Mouse (Mus musculus): Measurements from ENCODE around the gene Tmprss9. TPM values are rescaled to one million over a fixed set of nuclear protein-coding genes. Genes with fewer than 3 reads are reported as not detected.

Gene Tmprss9
- total RNA-seq, 2 experiments from 2014 or later: 0.18 to 0.19 TPM

- no peak for DNase-seq (ENCODE audit: extremely low spot score in 1 of 2, low spot score in 2 of 2)
- TF ChIP-seq CTCF (IDR thresholded peaks at IDR 0.05): no peak
- Histone ChIP-seq H3K27ac (no peak overlapping the region), H3K4me3 (no peak overlapping the region)
- intact Hi-C loops (cut with DNase I): loop anchor here (5.0 kb wide), 1 partner anchor 168 kb away; no protein-coding TSS in a partner anchor
These were observed 42.0 kb upstream of the Tmprss9 start for GRCm38 (mm10) chr10:80829359-80830278.

- intact Hi-C loops (cut with DNase I): no loop called here
These were observed 40.5 kb upstream of the Tmprss9 start for GRCm38 (mm10) chr10:80831136-80831535.

GRCm38 (mm10) chr10:80832818-80833217 is 38.8 kb upstream of the Tmprss9 start:
- intact Hi-C loops (cut with DNase I): no loop called here
- Histone ChIP-seq H3K27ac (no peak overlapping the region), H3K4me3 (no peak overlapping the region)
- no peak for TF ChIP-seq CTCF (IDR thresholded peaks at IDR 0.05)
- no peak for DNase-seq (ENCODE audit: extremely low spot score in 1 of 2, low spot score in 2 of 2)

More at GRCm38 (mm10) chr10:80831136-80831535, 40.5 kb upstream of the Tmprss9 start:
- no peak for DNase-seq (ENCODE audit: extremely low spot score in 1 of 2, low spot score in 2 of 2)
- H3K27ac ChIP-seq: no peak overlapping the region
- TF ChIP-seq CTCF (IDR thresholded peaks at IDR 0.05): no peak
- H3K4me3 ChIP-seq: no peak overlapping the region

- intact Hi-C loops (cut with DNase I): no loop called here
- Histone ChIP-seq H3K27ac (no peak overlapping the region), H3K4me3 (no peak overlapping the region)
- TF ChIP-seq CTCF (IDR thresholded peaks at IDR 0.05): no peak
- no peak for DNase-seq (ENCODE audit: extremely low spot score in 1 of 2, low spot score in 2 of 2)
These were observed 36.0 kb upstream of the Tmprss9 start for GRCm38 (mm10) chr10:80835617-80836016.

- Histone ChIP-seq H3K27ac (no peak overlapping the region), H3K4me3 (no peak overlapping the region)
- no peak for DNase-seq (ENCODE audit: extremely low spot score in 1 of 2, low spot score in 2 of 2)
- intact Hi-C loops (cut with DNase I): no loop called here
- no peak for TF ChIP-seq CTCF (IDR thresholded peaks at IDR 0.05)
These were observed 34.7 kb upstream of the Tmprss9 start for GRCm38 (mm10) chr10:80836949-80837379.

- H3K27ac ChIP-seq: no peak overlapping the region
- intact Hi-C loops (cut with DNase I): no loop called here
- no peak for TF ChIP-seq CTCF (IDR thresholded peaks at IDR 0.05)
- no peak for DNase-seq (ENCODE audit: extremely low spot score in 1 of 2, low spot score in 2 of 2)
- H3K4me3 ChIP-seq: no peak overlapping the region
These were observed 33.8 kb upstream of the Tmprss9 start for GRCm38 (mm10) chr10:80837827-80838226.

- intact Hi-C loops (cut with DNase I): no loop called here
- no peak for DNase-seq (ENCODE audit: extremely low spot score in 1 of 2, low spot score in 2 of 2)
- TF ChIP-seq CTCF (IDR thresholded peaks at IDR 0.05): no peak
- Histone ChIP-seq H3K27ac (no peak overlapping the region), H3K4me3 (no peak overlapping the region)
These were observed 33.2 kb upstream of the Tmprss9 start for GRCm38 (mm10) chr10:80838346-80838912.

GRCm38 (mm10) chr10:80839848-80840247 is 31.8 kb upstream of the Tmprss9 start:
- Histone ChIP-seq H3K27ac (no peak overlapping the region), H3K4me3 (no peak overlapping the region)
- no peak for DNase-seq (ENCODE audit: extremely low spot score in 1 of 2, low spot score in 2 of 2)
- TF ChIP-seq CTCF (IDR thresholded peaks at IDR 0.05): no peak
- intact Hi-C loops (cut with DNase I): no loop called here

- Histone ChIP-seq H3K4me3 (no peak overlapping the region), H3K27ac (peak overlapping the region; percentile 56; the same call in 1 of the 2 replicates)
- intact Hi-C loops (cut with DNase I): no loop called here
- DNase-seq (ENCODE audit: extremely low spot score in 1 of 2, low spot score in 2 of 2): no peak
- TF ChIP-seq CTCF (IDR thresholded peaks at IDR 0.05): no peak
These were observed 30.0 kb upstream of the Tmprss9 start for GRCm38 (mm10) chr10:80841685-80842084.

GRCm38 (mm10) chr10:80842334-80842733 is 29.3 kb upstream of the Tmprss9 start:
- Histone ChIP-seq H3K27ac (peak overlapping the region; percentile 84; the same call in 1 of the 2 replicates), H3K4me3 (peak overlapping the region; percentile 60)
- TF ChIP-seq CTCF (IDR thresholded peaks at IDR 0.05): no peak
- DNase-seq (ENCODE audit: extremely low spot score in 1 of 2, low spot score in 2 of 2): peak; percentile 58 to 60
- intact Hi-C loops (cut with DNase I): no loop called here

GRCm38 (mm10) chr10:80843087-80843930 is 28.3 kb upstream of the Tmprss9 start:
- no peak for DNase-seq (ENCODE audit: extremely low spot score in 1 of 2, low spot score in 2 of 2)
- H3K27ac ChIP-seq: peak overlapping the region; percentile 84
- peak overlapping the region; percentile 60 for H3K4me3 ChIP-seq
- TF ChIP-seq CTCF (IDR thresholded peaks at IDR 0.05): no peak
- intact Hi-C loops (cut with DNase I): no loop called here
